Mouse (Mus musculus) adrenal gland, postnatal 36 days (tissue): ENCODE results near the gene Dapk1. TPM values are rescaled to one million over a fixed set of nuclear protein-coding genes. Genes with fewer than 3 reads are reported as not detected.

Experiments
- total RNA-seq, 2 experiments: library from RNA; stranded (reverse); gene quantifications; 2 replicates each; pipeline ENCODE4 v1.2.3; 2021

Dapk1 gene
- total RNA-seq, 2 experiments from 2014 or later, result 15.1 to 21.7 TPM

Other genes with a start within 250 kb of the Dapk1 start
- not detected for gene BC051665, start 184.4 kb downstream of the Dapk1 start, total RNA-seq
- not detected for gene Ctsll3, start 200.9 kb downstream of the Dapk1 start, total RNA-seq